ENCODE assay signal across 24 mouse cellular contexts in genomic region chr2:134591081-134591694, GRCm38 (mm10). TPM values are rescaled to one million over a fixed set of nuclear protein-coding genes. Genes with fewer than 3 reads are reported as not detected.
DNase-seq lines count a peak whose midpoint lies in the region; ATAC-seq and TF ChIP-seq lines count a peak whose summit lies in the region.
"Had no signal": no experiment of that assay in that cellular context is flagged by ENCODE, and none has a peak within 500 bp of the region (broad histone marks: within the 10 kb centered on the region; RNA-seq: fewer than 3 reads in every experiment).

No protein-coding gene starts in this region.

- H3K9me3 ChIP-seq in hindbrain, embryonic 12.5 days (replicated peaks), result no peaks in the 10 kb centered on the region
- H3K9me3 ChIP-seq in hindbrain, embryonic 16.5 days (ENCODE audit: control insufficient read depth, low read length), result 0 out of 2 replicates have a peak, but pooled peaks cover 2% of the 10 kb centered on the region
- H3K9me3 ChIP-seq in midbrain, embryonic 12.5 days, result no peaks in the 10 kb centered on the region
- H3K9me3 ChIP-seq in midbrain, postnatal 0 days (ENCODE audit: low read length), result no peaks in the 10 kb centered on the region
- no peaks in the 10 kb centered on the region for H3K9me3 ChIP-seq in midbrain, embryonic 14.5 days (ENCODE audit: control insufficient read depth, low read length)
- H3K9me3 ChIP-seq: embryonic facial prominence, embryonic 12.5 days; forebrain, embryonic 12.5 days; G1E; heart, embryonic 10.5 days had no signal

- H3K36me3 ChIP-seq in hindbrain, embryonic 12.5 days, result no peaks in the 10 kb centered on the region; the same call in 1 of the 2 replicates
- H3K36me3 ChIP-seq in hindbrain, embryonic 16.5 days (ENCODE audit: control insufficient read depth, insufficient read depth, low read length), result no peaks in the 10 kb centered on the region
- H3K36me3 ChIP-seq in midbrain, embryonic 12.5 days, result 0 out of 2 replicates have a peak, but pooled peaks cover 8% of the 10 kb centered on the region
- H3K36me3 ChIP-seq in midbrain, postnatal 0 days (ENCODE audit: insufficient read depth, low read length), result no peaks in the 10 kb centered on the region; the same call in 1 of the 2 replicates
- peaks cover 12% of the 10 kb centered on the region for H3K36me3 ChIP-seq in midbrain, embryonic 14.5 days (ENCODE audit: control insufficient read depth, insufficient read depth, low read length)

- intact Hi-C loops in left cerebral cortex, postnatal 14 days (cut with DNase I), result no loop called here

- peak; percentile 4 for DNase-seq in cerebellum, adult 9-11 months
- no peak for DNase-seq in cerebellum, postnatal 25 days
- DNase-seq in midbrain, postnatal 0 days (ENCODE audit: low spot score), result no peak
- no peak for DNase-seq in midbrain, embryonic 14.5 days
- DNase-seq in left cerebral cortex, postnatal 14 days (ENCODE audit: low spot score in 2 of 2), result no peak
- DNase-seq: adrenal gland, adult 8-10 months; adrenal gland, postnatal 36 days; B cell, adult 2 months; cerebellum, adult 2 months; cerebellum, postnatal 14 days; gastrocnemius, postnatal 36 days; heart, adult 11 months; heart, postnatal 10 days; heart, postnatal 4 days had no signal

- no peaks in the 10 kb centered on the region for H3K4me1 ChIP-seq in hindbrain, embryonic 12.5 days
- no peaks in the 10 kb centered on the region for H3K4me1 ChIP-seq in hindbrain, embryonic 16.5 days (ENCODE audit: control insufficient read depth, insufficient read depth, low read depth, low read length)
- no peaks in the 10 kb centered on the region for H3K4me1 ChIP-seq in midbrain, embryonic 12.5 days
- no peaks in the 10 kb centered on the region for H3K4me1 ChIP-seq in midbrain, postnatal 0 days (ENCODE audit: insufficient read depth, low read length)
- no peaks in the 10 kb centered on the region for H3K4me1 ChIP-seq in midbrain, embryonic 14.5 days (ENCODE audit: control insufficient read depth, insufficient read depth, low read length)
- H3K4me1 ChIP-seq: embryonic facial prominence, embryonic 12.5 days; forebrain, embryonic 12.5 days; heart, embryonic 10.5 days had no signal

- WGBS in hindbrain, embryonic 12.5 days, result 96% methylated on average over 6 of the region's 6 CpGs
- 95% methylated on average over 6 of the region's 6 CpGs for WGBS in hindbrain, embryonic 16.5 days
- 96% methylated on average over 6 of the region's 6 CpGs for WGBS in midbrain, embryonic 12.5 days
- 92% methylated on average over 6 of the region's 6 CpGs for WGBS in midbrain, postnatal 0 days
- 97% methylated on average over 6 of the region's 6 CpGs for WGBS in midbrain, embryonic 14.5 days

- no peak overlapping the region for H3K4me3 ChIP-seq in hindbrain, embryonic 12.5 days
- H3K4me3 ChIP-seq in hindbrain, embryonic 16.5 days (ENCODE audit: low read length), result no peak overlapping the region
- no peak overlapping the region for H3K4me3 ChIP-seq in midbrain, embryonic 12.5 days
- H3K4me3 ChIP-seq in midbrain, postnatal 0 days (ENCODE audit: low read depth, low read length), result no peak overlapping the region
- H3K4me3 ChIP-seq in midbrain, embryonic 14.5 days (replicated peaks; ENCODE audit: low read depth, low read length), result no peak overlapping the region
- H3K4me3 ChIP-seq: embryonic facial prominence, embryonic 12.5 days; forebrain, embryonic 12.5 days; heart, embryonic 10.5 days had no signal

- H3K27me3 ChIP-seq in hindbrain, embryonic 12.5 days, result no peaks in the 10 kb centered on the region
- no peaks in the 10 kb centered on the region for H3K27me3 ChIP-seq in hindbrain, embryonic 16.5 days (replicated peaks; ENCODE audit: control insufficient read depth, insufficient read depth, low read length)
- no peaks in the 10 kb centered on the region for H3K27me3 ChIP-seq in midbrain, embryonic 12.5 days
- no peaks in the 10 kb centered on the region for H3K27me3 ChIP-seq in midbrain, postnatal 0 days (ENCODE audit: insufficient read depth, low read length)
- H3K27me3 ChIP-seq in midbrain, embryonic 14.5 days (ENCODE audit: control insufficient read depth, insufficient read depth, low read length), result no peaks in the 10 kb centered on the region
- H3K27me3 ChIP-seq: embryonic facial prominence, embryonic 12.5 days; forebrain, embryonic 12.5 days had no signal

- ATAC-seq in hindbrain, embryonic 12.5 days (ENCODE audit: low FRiP score), result peak; percentile 16; the same call in 1 of the 2 replicates
- ATAC-seq in hindbrain, embryonic 16.5 days, result no peak
- ATAC-seq in midbrain, embryonic 12.5 days (ENCODE audit: low FRiP score, low read depth), result peak; percentile 72; the same call in 1 of the 2 replicates
- ATAC-seq in midbrain, postnatal 0 days (ENCODE audit: low FRiP score), result no peak
- ATAC-seq in midbrain, embryonic 14.5 days (ENCODE audit: low FRiP score, low TSS enrichment), result peak; percentile 48; the same call in 1 of the 2 replicates
- ATAC-seq: CD4-positive, CD25-positive, alpha-beta regulatory T cell, adult 4 months had no signal

- TF ChIP-seq CTCF in midbrain, postnatal 0 days (IDR thresholded peaks at IDR 0.05), result no peak

- no peak overlapping the region for H3K4me2 ChIP-seq in hindbrain, embryonic 12.5 days (replicated peaks)
- H3K4me2 ChIP-seq in hindbrain, embryonic 16.5 days (ENCODE audit: low read length), result no peak overlapping the region
- no peak overlapping the region for H3K4me2 ChIP-seq in midbrain, embryonic 12.5 days (replicated peaks)
- H3K4me2 ChIP-seq in midbrain, postnatal 0 days (ENCODE audit: low read depth, low read length, poor library complexity, severe bottlenecking), result no peak overlapping the region
- no peak overlapping the region for H3K4me2 ChIP-seq in midbrain, embryonic 14.5 days (ENCODE audit: low read length)
- H3K4me2 ChIP-seq: embryonic facial prominence, embryonic 12.5 days; forebrain, embryonic 12.5 days had no signal

- H3K9ac ChIP-seq in hindbrain, embryonic 12.5 days, result no peak overlapping the region
- no peak overlapping the region for H3K9ac ChIP-seq in hindbrain, embryonic 16.5 days (ENCODE audit: low read depth, low read length)
- H3K9ac ChIP-seq in midbrain, embryonic 12.5 days (replicated peaks), result no peak overlapping the region
- no peak overlapping the region for H3K9ac ChIP-seq in midbrain, postnatal 0 days (replicated peaks; ENCODE audit: low read length, poor library complexity, severe bottlenecking)
- no peak overlapping the region for H3K9ac ChIP-seq in midbrain, embryonic 14.5 days (replicated peaks; ENCODE audit: low read length)
- H3K9ac ChIP-seq: embryonic facial prominence, embryonic 12.5 days; forebrain, embryonic 12.5 days had no signal

- H3K27ac ChIP-seq in hindbrain, embryonic 12.5 days, result no peak overlapping the region
- H3K27ac ChIP-seq in hindbrain, embryonic 16.5 days (ENCODE audit: low read depth, low read length), result no peak overlapping the region
- H3K27ac ChIP-seq in midbrain, embryonic 12.5 days (replicated peaks), result no peak overlapping the region
- no peak overlapping the region for H3K27ac ChIP-seq in midbrain, postnatal 0 days (ENCODE audit: low read depth, low read length)
- no peak overlapping the region for H3K27ac ChIP-seq in midbrain, embryonic 14.5 days (replicated peaks; ENCODE audit: low read depth, low read length)
- H3K27ac ChIP-seq: embryonic facial prominence, embryonic 12.5 days; forebrain, embryonic 12.5 days; heart, embryonic 10.5 days had no signal

RNA-seq across cellular contexts. Expression of gene Hao1, which starts 37.0 kb away (rescaled TPM):
- polyA plus RNA-seq in hindbrain, embryonic 12.5 days (2016; fragmentation: Nextera tagmentation; extraction: Ambion mirVana), result not detected in 2 replicates
- 0.07 and 0.10 TPM in 2 replicates for polyA plus RNA-seq in hindbrain, embryonic 16.5 days (2015; fragmentation: Nextera tagmentation; extraction: Ambion mirVana)
- not detected in 2 replicates for polyA plus RNA-seq in midbrain, embryonic 12.5 days (2016; fragmentation: Nextera tagmentation; extraction: Ambion mirVana)
- not detected in 2 replicates for total RNA-seq in midbrain, postnatal 0 days (2014; rRNA removed)
- polyA plus RNA-seq in midbrain, postnatal 0 days (2015; fragmentation: Nextera tagmentation; extraction: Ambion mirVana), result 0.16 and 0.23 TPM in 2 replicates
- 0.11 TPM in 1 of 2 replicates, not detected in the other for polyA plus RNA-seq in midbrain, embryonic 14.5 days (2014; fragmentation: Nextera tagmentation; extraction: Ambion mirVana)
- not detected for total RNA-seq in left cerebral cortex, postnatal 14 days (2021)
- total RNA-seq: G1E; gastrocnemius, adult 8-10 months; gastrocnemius, postnatal 36 days; heart, postnatal 10 days; heart, postnatal 4 days had no signal
- polyA plus RNA-seq: CD4-positive, CD25-positive, alpha-beta regulatory T cell, adult 4 months; cerebellum, adult 2 months; embryonic facial prominence, embryonic 12.5 days; forebrain, embryonic 12.5 days; G1E; heart, embryonic 10.5 days; heart, embryonic 14.5 days had no signal

RNA-seq across cellular contexts. Expression of gene Tmx4, which starts 52.8 kb away (rescaled TPM):
- 74.0 and 80.3 TPM in 2 replicates for polyA plus RNA-seq in hindbrain, embryonic 12.5 days (2016; fragmentation: Nextera tagmentation; extraction: Ambion mirVana)
- 98.9 and 117 TPM in 2 replicates for polyA plus RNA-seq in hindbrain, embryonic 16.5 days (2015; fragmentation: Nextera tagmentation; extraction: Ambion mirVana)
- polyA plus RNA-seq in midbrain, embryonic 12.5 days (2016; fragmentation: Nextera tagmentation; extraction: Ambion mirVana), result 71.0 and 83.7 TPM in 2 replicates
- 153 and 192 TPM in 2 replicates for total RNA-seq in midbrain, postnatal 0 days (2014; rRNA removed)
- 99.4 and 110 TPM in 2 replicates for polyA plus RNA-seq in midbrain, postnatal 0 days (2015; fragmentation: Nextera tagmentation; extraction: Ambion mirVana)
- polyA plus RNA-seq in midbrain, embryonic 14.5 days (2014; fragmentation: Nextera tagmentation; extraction: Ambion mirVana), result 103 and 149 TPM in 2 replicates
- 100 to 1,000 TPM; 137 to 150 TPM for total RNA-seq in left cerebral cortex, postnatal 14 days (2021)

Comparison
In these comparisons a context has a peak if more than half of its experiments do, and no peak if none do; other contexts are left out.
1. ATAC-seq: peak in hindbrain, embryonic 12.5 days (single experiment), midbrain, embryonic 12.5 days (single experiment) and midbrain, embryonic 14.5 days (single experiment); none in hindbrain, embryonic 16.5 days (single experiment) and midbrain, postnatal 0 days (single experiment).